Mouse (Mus musculus): ENCODE data around the gene Prelp. TPM values are rescaled to one million over a fixed set of nuclear protein-coding genes. Genes with fewer than 3 reads are reported as not detected.
"Not testable (repeated sequence)": the region's sequence is repeated elsewhere in the genome, so short reads cannot be mapped to it uniquely, and the experiment has no call there.

The Prelp gene
- 10 to 100 TPM in 1 of 2 experiments, 1 to 10 TPM in 1; 4.6 to 10.2 TPM for total RNA-seq (2021)
- long read RNA-seq, experiment 1, partial matches to known transcripts, result 0 of 3 reads
- long read RNA-seq, experiment 1, other reads (novel, unspliced or antisense), result 0 of 3 reads
- long read RNA-seq, experiment 2, transcript Prelp-201 (3 exons, 3,615 nt), result major isoform, 8 of 11 reads
- long read RNA-seq, experiment 2, partial matches to known transcripts, result 1 of 11 reads
- long read RNA-seq, experiment 2, other reads (novel, unspliced or antisense), result 2 of 11 reads

GRCm38 (mm10) chr1:133921304-133921751 lies at the start of gene Prelp:
Prelp (minus strand) TSS chr1:133921414.
- peak in 1 of 2 experiments; percentile 28 for DNase-seq (ENCODE audit: low spot score in 2 of 2)

- DNase-seq (ENCODE audit: low spot score in 2 of 2), result no peak
Observed at GRCm38 (mm10) chr1:133969427-133969826, 48.2 kb upstream of the Prelp start.

- no peak for DNase-seq (ENCODE audit: low spot score in 2 of 2)
Observed at GRCm38 (mm10) chr1:133968788-133969325, 47.6 kb upstream of the Prelp start.

- DNase-seq (ENCODE audit: low spot score in 2 of 2), result no peak
Observed at GRCm38 (mm10) chr1:133967481-133968017, 46.3 kb upstream of the Prelp start.

- no peak for DNase-seq (ENCODE audit: low spot score in 2 of 2)
Observed at GRCm38 (mm10) chr1:133966044-133966443, 44.8 kb upstream of the Prelp start.

- no peak for DNase-seq (ENCODE audit: low spot score in 2 of 2)
Observed at GRCm38 (mm10) chr1:133965298-133965697, 44.1 kb upstream of the Prelp start.

- DNase-seq (ENCODE audit: low spot score in 2 of 2), result no peak
Observed at GRCm38 (mm10) chr1:133964742-133965141, 43.5 kb upstream of the Prelp start.

GRCm38 (mm10) chr1:133963578-133963977 lies 42.4 kb upstream of the Prelp start:
- DNase-seq (ENCODE audit: low spot score in 2 of 2), result not testable (repeated sequence)

- DNase-seq (ENCODE audit: low spot score in 2 of 2), result not testable (repeated sequence)
Observed at GRCm38 (mm10) chr1:133963128-133963527, 41.9 kb upstream of the Prelp start.

- DNase-seq (ENCODE audit: low spot score in 2 of 2), result peak; percentile 37 to 58
Observed at GRCm38 (mm10) chr1:133961281-133962134, 40.3 kb upstream of the Prelp start.

- DNase-seq (ENCODE audit: low spot score in 2 of 2), result no peak
Observed at GRCm38 (mm10) chr1:133959521-133959920, 38.3 kb upstream of the Prelp start.

GRCm38 (mm10) chr1:133954009-133954408 lies 32.8 kb upstream of the Prelp start:
- no peak for DNase-seq (ENCODE audit: low spot score in 2 of 2)

GRCm38 (mm10) chr1:133953261-133953742 lies 32.1 kb upstream of the Prelp start:
- DNase-seq (ENCODE audit: low spot score in 2 of 2), result peak in 1 of 2 experiments; percentile 19

GRCm38 (mm10) chr1:133951598-133951997 lies 30.4 kb upstream of the Prelp start:
- DNase-seq (ENCODE audit: low spot score in 2 of 2), result no peak

- no peak for DNase-seq (ENCODE audit: low spot score in 2 of 2)
Observed at GRCm38 (mm10) chr1:133950061-133950782, 29.0 kb upstream of the Prelp start.

- no peak for DNase-seq (ENCODE audit: low spot score in 2 of 2)
Observed at GRCm38 (mm10) chr1:133945106-133945505, 23.9 kb upstream of the Prelp start.

GRCm38 (mm10) chr1:133941904-133942303 lies 20.7 kb upstream of the Prelp start:
- no peak for DNase-seq (ENCODE audit: low spot score in 2 of 2)

- no peak for DNase-seq (ENCODE audit: low spot score in 2 of 2)
Observed at GRCm38 (mm10) chr1:133941158-133941860, 20.1 kb upstream of the Prelp start.

- no peak for DNase-seq (ENCODE audit: low spot score in 2 of 2)
Observed at GRCm38 (mm10) chr1:133940481-133941092, 19.4 kb upstream of the Prelp start.

GRCm38 (mm10) chr1:133939708-133940107 lies 18.5 kb upstream of the Prelp start:
- DNase-seq (ENCODE audit: low spot score in 2 of 2), result no peak

All from layer of hippocampus, postnatal 14 days (tissue).